Mouse (Mus musculus) T-cell, adult 66 days (primary cell): ENCODE results near the gene Txlnb. TPM values are rescaled to one million over a fixed set of nuclear protein-coding genes. Genes with fewer than 3 reads are reported as not detected.

Experiments
- total RNA-seq, 2 experiments: library from RNA; stranded (reverse); gene quantifications; 3 replicates in 1 of 2; 4 replicates in 1 of 2; pipeline ENCODE4 v1.2.4; 2023

Txlnb gene
- under 1 TPM; 0.21 to 0.70 TPM for total RNA-seq

DNA sequence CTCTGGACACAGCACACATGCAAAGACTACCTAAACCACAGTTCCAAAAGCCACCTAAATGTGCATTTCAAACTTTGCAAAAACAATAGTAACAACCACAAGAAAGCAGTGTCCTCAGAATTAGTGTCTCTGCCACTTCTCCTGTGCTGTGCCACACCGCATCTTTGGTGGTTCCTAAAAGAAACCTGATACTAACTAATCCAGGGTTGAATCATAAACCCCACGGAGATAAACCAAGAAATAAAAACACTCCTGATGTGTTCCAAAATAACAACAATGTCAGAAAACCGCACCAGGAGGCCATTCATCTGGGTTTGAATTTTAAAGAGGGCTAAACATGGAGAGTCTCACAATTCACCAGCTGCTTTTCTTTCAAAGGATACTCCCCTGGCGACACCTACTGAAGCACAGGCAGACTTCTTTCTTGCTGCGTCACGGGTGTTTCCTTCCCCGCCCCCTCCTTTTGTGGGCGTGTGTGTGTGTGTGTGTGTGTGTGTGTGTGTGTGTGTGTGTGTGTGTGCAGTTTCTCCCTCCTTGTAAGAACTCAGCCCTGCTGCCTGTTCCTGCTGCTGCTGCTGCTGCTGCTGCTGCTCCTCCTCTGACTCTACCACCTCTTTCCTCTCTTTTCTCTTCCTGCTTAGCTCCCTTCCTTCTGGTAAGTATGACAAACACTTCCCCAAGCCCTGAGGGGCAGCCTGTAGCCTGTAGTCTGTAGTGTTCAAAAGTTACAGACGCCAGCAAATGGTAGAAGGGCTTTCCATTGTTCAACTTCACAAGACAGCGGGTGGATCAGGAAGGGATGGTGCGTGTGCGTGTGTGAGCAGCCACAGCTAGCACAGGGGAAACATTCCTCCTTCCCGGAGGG lies at the start of gene Txlnb:
Gene Txlnb, plus strand, starts transcription at position 460 of the 865 bp plus-strand sequence.

Other genes with a start within 250 kb of the Txlnb start
- 10 to 100 TPM; 72.8 to 89.3 TPM for gene Cited2, start 73.0 kb upstream of the Txlnb start, total RNA-seq
- 100 to 1,000 TPM; 110 to 112 TPM for gene Heca, start 151.8 kb downstream of the Txlnb start, total RNA-seq
- 100 to 1,000 TPM; 106 to 125 TPM for gene Abracl, start 227.1 kb downstream of the Txlnb start, total RNA-seq